Comparison of ENCODE assay signal across 8 mouse cellular contexts in the genomic region with DNA sequence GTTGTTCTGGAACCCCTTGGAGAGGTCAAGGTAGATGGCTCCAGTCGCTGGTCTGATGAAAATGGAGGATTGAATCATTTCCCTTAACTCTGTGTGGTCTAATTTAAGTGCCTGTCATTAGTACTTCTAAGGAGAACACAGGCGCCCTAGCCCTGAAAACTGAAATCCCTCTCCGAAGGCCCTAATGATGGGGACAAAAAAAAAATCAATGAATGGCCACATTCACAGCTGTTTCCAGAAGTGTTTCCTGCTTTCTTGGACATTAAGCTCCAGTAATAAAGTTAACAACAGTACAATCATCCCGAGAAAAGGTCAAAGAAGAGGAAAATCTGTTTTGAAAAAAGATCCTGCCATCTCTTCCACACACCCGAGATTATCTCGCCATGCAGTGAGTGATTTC.
DNase-seq lines count a peak whose midpoint lies in the region; ATAC-seq and TF ChIP-seq lines count a peak whose summit lies in the region.

No protein-coding gene starts in this region.

- H3K4me1 ChIP-seq in forebrain, embryonic 11.5 days (replicated peaks; ENCODE audit: control insufficient read depth, insufficient read depth, low read length), result peaks cover 12% of the 10 kb centered on the region
- H3K4me1 ChIP-seq in limb, embryonic 10.5 days, result peaks cover 45% of the 10 kb centered on the region
- H3K4me1 ChIP-seq in neural tube, embryonic 14.5 days (ENCODE audit: control insufficient read depth, insufficient read depth, low read length), result peaks cover 15% of the 10 kb centered on the region; the same call in 1 of the 2 replicates

- no peak for DNase-seq in layer of hippocampus, adult 2 months (ENCODE audit: low spot score in 2 of 2)
- DNase-seq in layer of hippocampus, postnatal 10 days (ENCODE audit: low spot score in 2 of 2), result no peak
- DNase-seq in forebrain, embryonic 11.5 days (ENCODE audit: low spot score), result no peak
- no peak for DNase-seq in limb, embryonic 10.5 days (ENCODE audit: low spot score)
- DNase-seq in c-Kit-positive CD71-positive TER-119-positive erythroid progenitor cells, embryonic 14.5 days (ENCODE audit: low spot score), result no peak
- DNase-seq in layer of hippocampus, adult 9-11 months, result no peak

- peak overlapping the region; percentile 43; the same call in 1 of the 2 replicates for H3K4me2 ChIP-seq in forebrain, embryonic 11.5 days (ENCODE audit: low read depth, low read length, severe bottlenecking)
- H3K4me2 ChIP-seq in neural tube, embryonic 14.5 days (ENCODE audit: low read depth, low read length), result no peak overlapping the region

- no peak for ATAC-seq in forebrain, embryonic 11.5 days (replicated peaks; ENCODE audit: low FRiP score)
- ATAC-seq in neural tube, embryonic 14.5 days (ENCODE audit: low read depth), result no peak
- no peak for ATAC-seq in frontal cortex, adult (ENCODE audit: low TSS enrichment)

- no peaks in the 10 kb centered on the region for H3K9me3 ChIP-seq in forebrain, embryonic 11.5 days (ENCODE audit: control insufficient read depth, low read length)
- no peaks in the 10 kb centered on the region for H3K9me3 ChIP-seq in limb, embryonic 10.5 days (replicated peaks)
- no peaks in the 10 kb centered on the region for H3K9me3 ChIP-seq in neural tube, embryonic 14.5 days (ENCODE audit: control insufficient read depth, low read length)

- H3K4me3 ChIP-seq in layer of hippocampus, adult 2 months, result no peak overlapping the region
- H3K4me3 ChIP-seq in forebrain, embryonic 11.5 days (ENCODE audit: low read depth, low read length), result no peak overlapping the region
- H3K4me3 ChIP-seq in limb, embryonic 10.5 days, result peak overlapping the region; percentile 47; the same call in 1 of the 2 replicates
- no peak overlapping the region for H3K4me3 ChIP-seq in neural tube, embryonic 14.5 days (ENCODE audit: low read depth, low read length)

- no peak overlapping the region for H3K9ac ChIP-seq in forebrain, embryonic 11.5 days (ENCODE audit: low read length)
- no peak overlapping the region for H3K9ac ChIP-seq in neural tube, embryonic 14.5 days (replicated peaks; ENCODE audit: low read depth, low read length)

- 32% methylated on average over 6 of the region's 6 CpGs for WGBS in forebrain, embryonic 11.5 days
- WGBS in limb, embryonic 10.5 days, result 28% methylated on average over 6 of the region's 6 CpGs
- 13% methylated on average over 6 of the region's 6 CpGs for WGBS in neural tube, embryonic 14.5 days

- no peak for TF ChIP-seq CTCF in layer of hippocampus, adult 2 months (conservative IDR thresholded peaks at IDR 0.05)

- H3K27me3 ChIP-seq in forebrain, embryonic 11.5 days (ENCODE audit: control insufficient read depth, insufficient read depth, low read length), result no peaks in the 10 kb centered on the region
- no peaks in the 10 kb centered on the region for H3K27me3 ChIP-seq in limb, embryonic 10.5 days (ENCODE audit: low read depth, poor library complexity, severe bottlenecking)
- H3K27me3 ChIP-seq in neural tube, embryonic 14.5 days (ENCODE audit: control insufficient read depth, insufficient read depth, low read length), result no peaks in the 10 kb centered on the region

- H3K27ac ChIP-seq in layer of hippocampus, adult 2 months, result peak overlapping the region; percentile 90
- H3K27ac ChIP-seq in forebrain, embryonic 11.5 days (ENCODE audit: low read depth, low read length), result peak overlapping the region; percentile 90
- peak overlapping the region; percentile 83 for H3K27ac ChIP-seq in limb, embryonic 10.5 days
- peak overlapping the region; percentile 87; the same call in 1 of the 2 replicates for H3K27ac ChIP-seq in neural tube, embryonic 14.5 days (ENCODE audit: low read depth, low read length)

- H3K36me3 ChIP-seq in forebrain, embryonic 11.5 days (ENCODE audit: control insufficient read depth, insufficient read depth, low read length), result no peaks in the 10 kb centered on the region
- H3K36me3 ChIP-seq in limb, embryonic 10.5 days, result no peaks in the 10 kb centered on the region
- H3K36me3 ChIP-seq in neural tube, embryonic 14.5 days (ENCODE audit: control insufficient read depth, insufficient read depth, low read length), result no peaks in the 10 kb centered on the region
